In genomic region chr11:120643601-120643987, GRCm38 (mm10) we compare ENCODE assay signal across 8 mouse cellular contexts. TPM values are rescaled to one million over a fixed set of nuclear protein-coding genes. Genes with fewer than 3 reads are reported as not detected.
DNase-seq lines count a peak whose midpoint lies in the region; ATAC-seq and TF ChIP-seq lines count a peak whose summit lies in the region.

TSS of gene Pycr1 (minus strand) at chr11:120643769.

- H3K4me1 ChIP-seq in hindbrain, postnatal 0 days (ENCODE audit: insufficient read depth, low read length), result peaks cover 13% of the 10 kb centered on the region; the same call in 1 of the 2 replicates

- no peaks in the 10 kb centered on the region for H3K27me3 ChIP-seq in hindbrain, postnatal 0 days (ENCODE audit: insufficient read depth, low read length)

- H3K27ac ChIP-seq in hindbrain, postnatal 0 days, result peak within 1 kb of the TSS; percentile 42; the same call in 1 of the 2 replicates
- no peak within 1 kb of the TSS for H3K27ac ChIP-seq in left cerebral cortex, adult 2 months

- no peaks in the 10 kb centered on the region for H3K36me3 ChIP-seq in hindbrain, postnatal 0 days (ENCODE audit: insufficient read depth, low read length)

- H3K9me3 ChIP-seq in hindbrain, postnatal 0 days (ENCODE audit: low read length), result no peaks in the 10 kb centered on the region

- peak within 1 kb of the TSS; percentile 52 for H3K9ac ChIP-seq in hindbrain, postnatal 0 days (replicated peaks; ENCODE audit: low read length)

- intact Hi-C loops in left cerebral cortex, adult 2 months (cut with DNase I), result no loop called here

- TF ChIP-seq CTCF in hindbrain, postnatal 0 days (IDR thresholded peaks at IDR 0.05; ENCODE audit: low read depth), result no peak
- no peak for TF ChIP-seq CTCF in left cerebral cortex, adult 2 months (IDR thresholded peaks at IDR 0.05)

- peak; percentile 99 for ATAC-seq in hindbrain, postnatal 0 days
- ATAC-seq in megakaryocyte, adult 5-6 weeks (ENCODE audit: poor library complexity, severe bottlenecking), result peak; percentile 96

- peak within 1 kb of the TSS; percentile 43 for H3K4me3 ChIP-seq in hindbrain, postnatal 0 days (ENCODE audit: low read length)
- H3K4me3 ChIP-seq in left cerebral cortex, adult 2 months, result peak within 1 kb of the TSS; percentile 60

- 0% methylated on average over 15 of the region's 15 CpGs for WGBS in hindbrain, postnatal 0 days

- H3K4me2 ChIP-seq in hindbrain, postnatal 0 days (ENCODE audit: low read depth, low read length), result peak within 1 kb of the TSS; percentile 75

- DNase-seq in T-cell, adult 2 months (ENCODE audit: low spot score), result peak; percentile 92
- peak; percentile 93 for DNase-seq in cerebellum, postnatal 36 days
- DNase-seq in gastrocnemius, adult 18-20 months (ENCODE audit: low spot score), result peak; percentile 96
- DNase-seq in hindbrain, postnatal 0 days (ENCODE audit: low spot score), result peak; percentile 95
- peak; percentile 92 for DNase-seq in left cerebral cortex, adult 2 months (ENCODE audit: extremely low spot score in 1 of 2, low spot score in 2 of 2)
- DNase-seq in right cerebral cortex, adult 2 months (ENCODE audit: low spot score in 2 of 2), result peak; percentile 96 to 97
- DNase-seq in urinary bladder, postnatal 14 days (ENCODE audit: low spot score), result peak; percentile 96

RNA-seq across cellular contexts. Expression of gene Pycr1, which starts in this region (rescaled TPM):
- 1 to 10 TPM; 2.8 to 3.2 TPM for total RNA-seq in gastrocnemius, adult 18-20 months (2021)
- total RNA-seq in hindbrain, postnatal 0 days (2014; rRNA removed), result 9.0 and 9.3 TPM in 2 replicates
- polyA plus RNA-seq in hindbrain, postnatal 0 days (2015; fragmentation: Nextera tagmentation; extraction: Ambion mirVana), result 13.2 and 13.8 TPM in 2 replicates
- 1 to 10 TPM; 2.4 to 3.1 TPM for total RNA-seq in left cerebral cortex, adult 2 months (2021)
- total RNA-seq in megakaryocyte, adult 5-6 weeks (2015), result 3.5 and 3.7 TPM in 2 replicates
- total RNA-seq in megakaryocyte, adult 5-6 weeks (2017), result 2.9 TPM in 2 replicates
